Mouse (Mus musculus) stomach, embryonic 15.5 days (tissue): Measurements from ENCODE around the gene Atg3. TPM values are rescaled to one million over a fixed set of nuclear protein-coding genes. Genes with fewer than 3 reads are reported as not detected.

Experiments used
- ATAC-seq: fragments of 200-750 bp; cut with Nextera tagmentation; 2 replicates; pipeline ENCODE4 v1.8.0; 2017; ENCODE audit warnings: low read depth, moderate number of reproducible peaks, moderate TSS enrichment; ENCODE audit not compliant: insufficient read depth, low FRiP score
- H3K27ac ChIP-seq: fragments of 300-500 bp; sonication (generic); 2 replicates; pipeline ENCODE4 v1.5.1; 2015; ENCODE audit warnings: mild to moderate bottlenecking, inconsistent platforms
- H3K27me3 ChIP-seq: fragments of 300-500 bp; sonication (generic); replicated peaks from 2 replicates; pipeline ENCODE4 v1.6.1; 2015; ENCODE audit warnings: inconsistent platforms
- H3K36me3 ChIP-seq: fragments of 300-500 bp; sonication (generic); 2 replicates; pipeline ENCODE4 v1.6.1; 2015; ENCODE audit warnings: inconsistent platforms
- H3K4me1 ChIP-seq: fragments of 300-500 bp; sonication (generic); 2 replicates; pipeline ENCODE4 v1.6.1; 2015; ENCODE audit warnings: inconsistent platforms
- H3K4me2 ChIP-seq: fragments of 300-500 bp; sonication (generic); 2 replicates; pipeline ENCODE4 v1.6.1; 2015; ENCODE audit warnings: mild to moderate bottlenecking, inconsistent platforms
- H3K4me3 ChIP-seq: fragments of 300-500 bp; sonication (generic); replicated peaks from 2 replicates; pipeline ENCODE4 v1.5.1; 2015; ENCODE audit warnings: inconsistent platforms
- H3K9ac ChIP-seq: fragments of 300-500 bp; sonication (generic); 2 replicates; pipeline ENCODE4 v1.6.1; 2015; ENCODE audit warnings: inconsistent platforms
- H3K9me3 ChIP-seq: fragments of 300-500 bp; sonication (generic); 2 replicates; pipeline ENCODE4 v1.6.1; 2016; ENCODE audit warnings: inconsistent platforms
- WGBS: fragments of 180-500 bp; shearing (Covaris S2); methylation state at CpG from one replicate; pipeline ENCODE4 v1.1.7; 2015; 5-methylcytosine and 5-hydroxymethylcytosine counted together
- polyA plus RNA-seq: library from polyadenylated mRNA; unstranded; fragments of >200 nt; fragmentation: Nextera tagmentation; extraction: Ambion mirVana; gene quantifications from 2 replicates; pipeline ENCODE4 v1.2.1, GENCODE M21; 2015

The Atg3 gene
- polyA plus RNA-seq, result 42.4 and 43.7 TPM in 2 replicates

- Histone ChIP-seq H3K9me3 (no peaks in the 10 kb centered on the region), H3K4me2 (peak within 1 kb of the TSS; percentile 76), H3K4me3 (peak within 1 kb of the TSS; percentile 97), H3K36me3 (no peaks in the 10 kb centered on the region), H3K4me1 (peaks cover 8% of the 10 kb centered on the region; the same call in 1 of the 2 replicates), H3K9ac (peak within 1 kb of the TSS; percentile 83), H3K27ac (peak within 1 kb of the TSS; percentile 95), H3K27me3 (no peaks in the 10 kb centered on the region)
- under 1% methylated on average over 61 of the region's 64 CpGs for WGBS
- ATAC-seq, result peak; percentile 97
These were observed at the start of gene Atg3, which contains the start of gene Slc35a5 for GRCm38 (mm10) chr16:45158522-45159388. TSS of gene Atg3 (plus strand) at chr16:45158785. TSS of gene Slc35a5 (minus strand) at chr16:45158706.

- no peak overlapping the region for H3K4me3 ChIP-seq
- no peaks in the 10 kb centered on the region for H3K36me3 ChIP-seq
- no peak overlapping the region for H3K27ac ChIP-seq
- no peak overlapping the region for H3K9ac ChIP-seq
- no peaks in the 10 kb centered on the region for H3K4me1 ChIP-seq
- ATAC-seq, result peak; percentile 56; the same call in 1 of the 2 replicates
- no peaks in the 10 kb centered on the region for H3K9me3 ChIP-seq
- H3K27me3 ChIP-seq, result no peaks in the 10 kb centered on the region
- no peak overlapping the region for H3K4me2 ChIP-seq
- 26% methylated on average over 4 of the region's 4 CpGs for WGBS
These were observed 48.1 kb upstream of the Atg3 start for GRCm38 (mm10) chr16:45110498-45110897.

DNA sequence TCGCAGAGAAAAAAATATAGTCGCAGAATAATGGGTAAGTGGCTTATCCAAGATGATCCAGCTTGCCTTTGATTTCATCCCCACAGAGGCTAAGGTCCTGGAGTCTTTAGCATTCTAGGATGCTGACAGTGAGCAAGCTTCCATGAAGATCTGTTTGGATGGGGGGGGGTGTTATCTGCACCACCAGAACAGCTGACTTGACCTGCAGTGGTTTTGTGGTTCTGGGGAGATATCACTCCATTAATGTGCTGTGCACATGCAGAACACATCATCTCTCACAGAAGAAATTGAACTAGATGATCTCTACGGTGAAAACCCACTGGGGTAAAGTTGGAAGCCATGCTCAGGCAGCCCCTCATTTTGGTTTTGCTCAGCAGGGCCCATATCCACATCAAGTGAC is 41.4 kb upstream of the Atg3 start:
- H3K4me1 ChIP-seq, result no peaks in the 10 kb centered on the region
- H3K27me3 ChIP-seq, result no peaks in the 10 kb centered on the region
- H3K36me3 ChIP-seq, result no peaks in the 10 kb centered on the region; the same call in 1 of the 2 replicates
- no peak overlapping the region for H3K4me3 ChIP-seq
- no peak overlapping the region for H3K27ac ChIP-seq
- no peak for ATAC-seq
- no peaks in the 10 kb centered on the region for H3K9me3 ChIP-seq
- H3K9ac ChIP-seq, result no peak overlapping the region
- WGBS, result 84% methylated on average over 3 of the region's 3 CpGs
- no peak overlapping the region for H3K4me2 ChIP-seq

- no peaks in the 10 kb centered on the region for H3K4me1 ChIP-seq
- ATAC-seq, result no peak
- H3K9ac ChIP-seq, result no peak overlapping the region
- peaks cover 5% of the 10 kb centered on the region; the same call in 1 of the 2 replicates for H3K36me3 ChIP-seq
- no peak overlapping the region for H3K4me2 ChIP-seq
- H3K4me3 ChIP-seq, result no peak overlapping the region
- H3K27ac ChIP-seq, result no peak overlapping the region
- H3K9me3 ChIP-seq, result no peaks in the 10 kb centered on the region
- 59% methylated on average over 3 of the region's 3 CpGs for WGBS
- H3K27me3 ChIP-seq, result no peaks in the 10 kb centered on the region
These were observed 39.8 kb upstream of the Atg3 start for GRCm38 (mm10) chr16:45118760-45119159.

GRCm38 (mm10) chr16:45120844-45121425 is 37.6 kb upstream of the Atg3 start:
- Histone ChIP-seq H3K27me3 (no peaks in the 10 kb centered on the region), H3K9me3 (no peaks in the 10 kb centered on the region), H3K36me3 (peaks cover 5% of the 10 kb centered on the region; the same call in 1 of the 2 replicates), H3K4me1 (no peaks in the 10 kb centered on the region), H3K4me2 (no peak overlapping the region), H3K9ac (no peak overlapping the region), H3K4me3 (no peak overlapping the region), H3K27ac (no peak overlapping the region; the same call in 1 of the 2 replicates)
- 44% methylated on average over 5 of the region's 5 CpGs for WGBS
- ATAC-seq, result no peak

GRCm38 (mm10) chr16:45122571-45122970 is 36.0 kb upstream of the Atg3 start:
- no peak overlapping the region for H3K4me2 ChIP-seq
- H3K4me3 ChIP-seq, result no peak overlapping the region
- H3K9ac ChIP-seq, result no peak overlapping the region
- no peaks in the 10 kb centered on the region for H3K27me3 ChIP-seq
- ATAC-seq, result no peak
- H3K36me3 ChIP-seq, result 0 out of 2 replicates have a peak, but pooled peaks cover 5% of the 10 kb centered on the region
- H3K27ac ChIP-seq, result no peak overlapping the region
- no peaks in the 10 kb centered on the region for H3K4me1 ChIP-seq
- H3K9me3 ChIP-seq, result no peaks in the 10 kb centered on the region
- 72% methylated on average over 5 of the region's 5 CpGs for WGBS

DNA sequence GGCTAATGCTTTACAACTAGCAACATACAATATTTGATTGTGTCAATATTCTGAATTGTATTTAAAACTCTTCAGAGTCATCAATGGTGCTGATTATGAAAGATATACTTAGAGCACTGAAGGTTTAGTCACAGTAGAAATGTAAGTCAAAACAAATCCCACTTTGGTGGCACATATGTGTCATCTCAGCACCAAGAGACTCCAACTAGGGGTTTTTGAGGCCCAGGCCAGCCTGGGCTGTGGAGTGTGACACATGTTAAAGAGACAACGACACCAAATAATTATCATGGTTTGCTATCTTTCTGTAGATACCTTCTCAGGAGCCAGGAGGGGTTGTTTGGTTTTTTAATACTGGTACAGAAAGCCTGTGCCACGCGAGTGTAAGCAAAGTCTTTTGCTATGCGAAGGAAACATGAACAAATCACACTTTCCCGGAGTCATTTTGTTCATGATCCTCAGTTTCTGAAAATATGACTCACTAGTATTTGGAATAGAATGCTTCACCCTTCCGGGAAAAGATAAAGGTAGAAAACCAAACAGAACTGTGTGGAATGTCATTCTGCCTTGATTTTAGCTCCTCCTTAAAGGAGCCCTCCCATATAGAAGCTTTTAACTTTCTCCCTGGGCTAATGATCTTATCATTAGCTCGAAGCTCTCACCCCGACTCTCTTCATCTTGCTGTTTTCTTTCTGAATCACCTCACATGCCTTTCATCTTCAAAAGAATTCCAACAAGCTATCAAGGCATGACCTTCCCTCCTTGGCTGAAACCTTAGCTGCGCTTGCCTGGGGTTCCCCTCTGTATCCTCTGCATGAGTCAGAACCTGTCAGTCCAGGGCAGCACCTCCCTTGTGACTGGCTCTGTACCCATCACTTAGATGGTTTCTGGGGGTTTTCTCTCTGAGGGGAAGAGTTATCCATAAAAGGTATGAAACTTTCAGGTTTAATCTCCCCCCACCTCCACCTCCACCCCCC is 34.1 kb upstream of the Atg3 start:
- 0 out of 2 replicates have a peak, but pooled peaks cover 5% of the 10 kb centered on the region for H3K36me3 ChIP-seq
- no peaks in the 10 kb centered on the region for H3K9me3 ChIP-seq
- ATAC-seq, result peak; percentile 39; the same call in 1 of the 2 replicates
- no peak overlapping the region for H3K9ac ChIP-seq
- peak overlapping the region; percentile 26; the same call in 1 of the 2 replicates for H3K27ac ChIP-seq
- no peak overlapping the region for H3K4me2 ChIP-seq
- no peaks in the 10 kb centered on the region for H3K4me1 ChIP-seq
- no peaks in the 10 kb centered on the region for H3K27me3 ChIP-seq
- whole genome bisulfite sequencing, result 48% methylated on average over 9 of the region's 9 CpGs
- no peak overlapping the region for H3K4me3 ChIP-seq

DNA sequence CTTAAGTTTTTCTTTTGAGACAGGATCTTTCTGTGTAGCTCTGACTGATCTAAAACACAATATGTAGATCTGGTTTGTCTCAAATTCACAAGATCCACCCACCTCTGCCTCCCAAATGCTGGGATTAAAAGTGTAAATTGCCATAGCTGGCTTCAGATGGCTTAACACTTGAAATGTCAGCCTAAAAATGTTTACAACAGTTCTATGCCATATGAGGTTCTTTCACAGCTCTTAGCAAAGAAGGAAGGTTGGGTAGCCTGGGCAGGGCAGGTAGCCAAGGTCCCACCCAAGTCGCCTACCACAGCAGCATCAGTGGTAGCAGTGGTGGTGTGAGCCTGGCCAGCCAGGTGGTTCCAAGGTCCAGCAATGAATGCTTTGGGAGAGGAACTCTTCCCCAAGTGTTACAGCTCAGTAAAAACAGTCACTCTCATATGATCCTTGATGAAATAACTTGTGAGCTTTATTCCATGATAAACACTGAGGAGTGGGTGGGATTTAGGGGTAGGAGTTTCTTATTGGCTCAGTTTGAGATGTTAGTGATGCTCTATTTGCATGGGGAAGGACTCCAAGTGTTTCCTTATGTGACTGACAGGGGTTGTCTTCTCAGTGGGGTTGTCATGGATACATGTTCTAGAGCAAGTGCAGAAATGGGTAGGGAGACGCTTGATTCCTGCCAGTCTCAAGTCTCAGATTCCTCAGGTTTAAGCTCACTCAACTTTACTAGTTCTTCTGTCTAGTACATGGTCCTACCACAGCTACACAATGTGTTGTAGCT is 30.5 kb upstream of the Atg3 start:
- no peaks in the 10 kb centered on the region for H3K4me1 ChIP-seq
- no peak overlapping the region for H3K4me3 ChIP-seq
- H3K27ac ChIP-seq, result no peak overlapping the region
- ATAC-seq, result no peak
- no peaks in the 10 kb centered on the region for H3K9me3 ChIP-seq
- WGBS, result 78% methylated on average over 2 of the region's 2 CpGs
- no peaks in the 10 kb centered on the region for H3K27me3 ChIP-seq
- H3K9ac ChIP-seq, result no peak overlapping the region
- H3K4me2 ChIP-seq, result no peak overlapping the region
- H3K36me3 ChIP-seq, result 0 out of 2 replicates have a peak, but pooled peaks cover 5% of the 10 kb centered on the region

DNA sequence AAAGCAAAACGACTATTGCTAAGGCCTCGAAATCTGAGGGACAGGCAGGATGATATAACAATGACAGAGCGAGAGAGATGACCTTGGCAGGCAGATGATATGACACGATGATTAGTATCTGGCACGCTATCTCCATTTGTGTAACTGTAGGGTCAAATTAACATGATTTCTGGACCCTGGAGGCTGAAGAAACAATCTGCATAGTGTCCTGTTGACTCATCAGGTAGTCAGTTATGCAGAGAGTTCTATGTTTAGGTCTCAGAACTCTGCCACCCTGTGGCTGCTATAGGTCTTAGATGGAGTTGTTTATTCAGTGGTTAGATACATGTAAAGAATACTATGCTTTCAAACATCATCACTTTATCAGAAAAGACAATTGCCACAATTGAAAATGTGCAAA is 16.9 kb upstream of the Atg3 start:
- 96% methylated on average over 5 of the region's 5 CpGs for WGBS
- no peak overlapping the region for H3K4me2 ChIP-seq
- no peaks in the 10 kb centered on the region for H3K9me3 ChIP-seq
- no peaks in the 10 kb centered on the region for H3K27me3 ChIP-seq
- peaks cover 17% of the 10 kb centered on the region for H3K36me3 ChIP-seq
- H3K27ac ChIP-seq, result no peak overlapping the region
- H3K4me1 ChIP-seq, result no peaks in the 10 kb centered on the region
- no peak overlapping the region for H3K4me3 ChIP-seq
- ATAC-seq, result no peak
- no peak overlapping the region for H3K9ac ChIP-seq

- no peak overlapping the region for H3K4me3 ChIP-seq
- 88% methylated on average over 5 of the region's 5 CpGs for WGBS
- H3K4me1 ChIP-seq, result no peaks in the 10 kb centered on the region
- H3K27me3 ChIP-seq, result no peaks in the 10 kb centered on the region
- H3K36me3 ChIP-seq, result peaks cover 18% of the 10 kb centered on the region
- H3K9me3 ChIP-seq, result no peaks in the 10 kb centered on the region
- no peak overlapping the region for H3K9ac ChIP-seq
- ATAC-seq, result no peak
- no peak overlapping the region for H3K27ac ChIP-seq
- H3K4me2 ChIP-seq, result no peak overlapping the region
These were observed 16.0 kb upstream of the Atg3 start for GRCm38 (mm10) chr16:45142565-45142964.

DNA sequence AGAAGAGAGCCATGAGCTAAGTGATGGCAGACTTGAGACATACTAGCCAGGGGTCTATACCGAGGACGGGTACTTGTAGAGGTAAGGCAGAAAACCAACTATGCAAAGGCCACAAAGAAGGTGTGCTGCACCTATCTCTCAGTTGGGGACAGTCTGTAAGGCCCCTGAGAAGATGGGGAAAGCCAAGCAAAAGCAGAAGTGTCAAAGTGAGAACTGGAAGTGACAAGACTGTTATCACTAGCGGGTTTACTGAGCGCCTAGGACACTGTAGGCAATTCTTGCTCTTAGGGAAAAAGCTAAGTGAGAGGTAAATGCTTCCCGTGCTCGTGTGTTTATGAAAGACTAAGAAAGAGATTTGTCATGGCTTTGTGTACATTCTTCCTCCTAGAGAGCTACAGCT is 13.5 kb upstream of the Atg3 start:
- Histone ChIP-seq H3K4me1 (no peaks in the 10 kb centered on the region), H3K27me3 (no peaks in the 10 kb centered on the region)
- whole genome bisulfite sequencing, result 61% methylated on average over 6 of the region's 6 CpGs

More for the DNA sequence above, 13.5 kb upstream of the Atg3 start:
- Histone ChIP-seq H3K4me2 (no peak overlapping the region), H3K9ac (no peak overlapping the region), H3K4me3 (no peak overlapping the region), H3K27ac (no peak overlapping the region), H3K9me3 (no peaks in the 10 kb centered on the region), H3K36me3 (peaks cover 19% of the 10 kb centered on the region)
- no peak for ATAC-seq
